Mouse (Mus musculus): ENCODE measurements around the gene Rfesd.

DNA sequence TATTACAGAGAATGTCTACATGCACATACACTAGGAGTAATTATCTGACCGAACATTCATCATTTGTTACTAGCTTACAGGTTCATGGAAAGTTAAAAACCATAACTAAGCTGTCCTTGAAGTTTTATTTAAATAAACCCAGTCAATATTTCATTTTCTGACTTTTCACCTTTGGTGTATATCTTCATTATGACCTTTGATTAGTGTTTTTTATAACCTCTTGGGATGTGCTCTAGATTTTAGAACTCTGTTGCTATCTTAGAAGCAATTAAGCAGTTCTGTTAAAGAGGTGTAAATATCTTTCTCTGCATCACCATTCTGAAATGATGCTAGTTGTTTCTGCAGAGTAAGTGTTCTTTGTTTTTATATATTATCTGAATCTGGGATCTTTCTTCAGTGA, 51.7 kb downstream of the Rfesd start, which contains the start of gene Spata9:
- TF ChIP-seq POLR2A (IDR thresholded peaks at IDR 0.05; ENCODE audit: insufficient read length, low read depth) (no peak), POLR2AphosphoS2 (IDR thresholded peaks at IDR 0.05; ENCODE audit: insufficient read length, low read depth) (no peak), TCF12 (IDR thresholded peaks at IDR 0.05; ENCODE audit: insufficient read depth, poor library complexity, severe bottlenecking) (no peak), MYOG (IDR thresholded peaks at IDR 0.05; ENCODE audit: control insufficient read depth in 1 of 3, insufficient read depth in 1 of 3, insufficient read length in 2 of 3, low read depth in 2 of 3) (no peak), SRF (IDR thresholded peaks at IDR 0.05; ENCODE audit: control insufficient read depth, insufficient read length, low read depth) (no peak), MAX (IDR thresholded peaks at IDR 0.05; ENCODE audit: low read depth) (no peak), CEBPB (IDR thresholded peaks at IDR 0.05; ENCODE audit: insufficient read depth, poor library complexity, severe bottlenecking) (no peak), USF1 (IDR thresholded peaks at IDR 0.05; ENCODE audit: low read depth) (no peak)
